Mouse (Mus musculus): ENCODE measurements around the gene Eif4h. TPM values are rescaled to one million over a fixed set of nuclear protein-coding genes. Genes with fewer than 3 reads are reported as not detected.

The Eif4h gene
- total RNA-seq, 4 experiments from 2014 or later = 241 to 258 (median 257) TPM

GRCm38 (mm10) chr5:134647394-134647793, 8.1 kb upstream of the Eif4h start:
- no peak for DNase-seq

- DNase-seq = no peak
Observed at GRCm38 (mm10) chr5:134646461-134646860, 7.2 kb upstream of the Eif4h start.

- peak; percentile 69 for DNase-seq
Observed at GRCm38 (mm10) chr5:134644643-134645118, 5.4 kb upstream of the Eif4h start.

GRCm38 (mm10) chr5:134644121-134644520, 4.8 kb upstream of the Eif4h start:
- no peak for DNase-seq

- no peak for DNase-seq
Observed at GRCm38 (mm10) chr5:134640371-134640770, 1.1 kb upstream of the Eif4h start.

GRCm38 (mm10) chr5:134638461-134639268, 625 bp downstream of the Eif4h start:
- DNase-seq = no peak

GRCm38 (mm10) chr5:134637820-134638367, 1.4 kb downstream of the Eif4h start:
- DNase-seq = no peak

GRCm38 (mm10) chr5:134632841-134633240, 6.4 kb downstream of the Eif4h start:
- no peak for DNase-seq

- DNase-seq = no peak
Observed at GRCm38 (mm10) chr5:134630835-134631234, 8.5 kb downstream of the Eif4h start.

- DNase-seq = no peak
Observed at GRCm38 (mm10) chr5:134629508-134629907, 9.8 kb downstream of the Eif4h start.

GRCm38 (mm10) chr5:134622069-134622468, 17.2 kb downstream of the Eif4h start:
- no peak for DNase-seq

GRCm38 (mm10) chr5:134621099-134621640, 18.1 kb downstream of the Eif4h start:
- no peak for DNase-seq

GRCm38 (mm10) chr5:134620457-134620856, 18.8 kb downstream of the Eif4h start:
- DNase-seq = no peak

GRCm38 (mm10) chr5:134617071-134617470, 22.2 kb downstream of the Eif4h start:
- DNase-seq = peak; percentile 60

- DNase-seq = no peak
Observed at GRCm38 (mm10) chr5:134615780-134616179, 23.5 kb downstream of the Eif4h start.

GRCm38 (mm10) chr5:134615380-134615779, 23.9 kb downstream of the Eif4h start:
- DNase-seq = no peak

- DNase-seq = no peak
Observed at GRCm38 (mm10) chr5:134614802-134615201, 24.5 kb downstream of the Eif4h start, which contains the start of gene Lat2. Gene Lat2, minus strand, starts transcription at chr5:134615025.

- no peak for DNase-seq
Observed at GRCm38 (mm10) chr5:134614296-134614695, 25.0 kb downstream of the Eif4h start.

- DNase-seq = no peak
Observed at GRCm38 (mm10) chr5:134613727-134614126, 25.6 kb downstream of the Eif4h start.

GRCm38 (mm10) chr5:134611810-134612521, 27.3 kb downstream of the Eif4h start:
- DNase-seq = no peak

- DNase-seq = no peak
Observed at GRCm38 (mm10) chr5:134609916-134610643, 29.2 kb downstream of the Eif4h start.

- DNase-seq = no peak
Observed at GRCm38 (mm10) chr5:134607121-134607520, 32.2 kb downstream of the Eif4h start.

All from adrenal gland, adult 8-10 months (tissue).